Mouse (Mus musculus) embryo, embryonic 11 days (tissue): ENCODE measurements around the gene Uqcrq.
A peak's percentile ranks its signal among the peaks of the same experiment; 100 is the strongest.

Experiments
- DNase-seq: peaks from one replicate; pipeline ENCODE4 v3.0.0-alpha.2; 2015

Gene Uqcrq

GRCm38 (mm10) chr11:53430670-53431346 lies at the start of gene Uqcrq, which contains the start of gene Gdf9:
Uqcrq (minus strand) TSS chr11:53430831.
Gdf9 (plus strand) TSS chr11:53431023.
- DNase-seq = peak; percentile 100

DNA sequence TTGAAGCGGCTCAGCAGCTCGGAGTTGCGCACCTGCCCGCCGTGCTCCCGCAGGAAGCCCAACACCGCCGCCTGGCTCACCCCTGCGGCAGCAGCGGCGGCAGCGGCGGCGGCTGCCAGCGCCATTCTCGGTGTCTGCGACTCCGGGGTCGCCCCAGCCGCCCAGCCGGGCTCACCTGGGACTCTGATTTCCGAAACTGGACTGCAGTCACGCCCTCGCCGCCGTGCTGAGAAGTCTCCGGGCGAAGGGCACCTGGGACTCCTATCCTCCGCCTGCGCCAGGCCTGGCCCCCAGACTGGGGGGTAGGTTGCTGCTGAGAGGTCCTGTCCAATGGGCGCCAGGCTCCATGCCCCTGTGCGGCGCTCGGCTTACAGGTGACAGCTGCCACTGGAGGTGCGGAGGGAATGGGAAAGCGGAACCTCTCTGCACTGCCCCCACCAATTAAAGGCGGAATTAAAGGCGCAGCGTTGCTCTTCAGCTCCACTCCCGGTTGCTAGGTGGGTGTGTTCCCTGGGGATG lies 49.2 kb upstream of the Uqcrq start, which contains the start of the genes Gm9945 and Sowaha:
Gene Gm9945 (plus strand): TSS at position 384 of the 519 bp plus-strand sequence.
Gene Sowaha (minus strand): TSS at position 492 of the 519 bp plus-strand sequence.
- DNase-seq = peak; percentile 50

DNA sequence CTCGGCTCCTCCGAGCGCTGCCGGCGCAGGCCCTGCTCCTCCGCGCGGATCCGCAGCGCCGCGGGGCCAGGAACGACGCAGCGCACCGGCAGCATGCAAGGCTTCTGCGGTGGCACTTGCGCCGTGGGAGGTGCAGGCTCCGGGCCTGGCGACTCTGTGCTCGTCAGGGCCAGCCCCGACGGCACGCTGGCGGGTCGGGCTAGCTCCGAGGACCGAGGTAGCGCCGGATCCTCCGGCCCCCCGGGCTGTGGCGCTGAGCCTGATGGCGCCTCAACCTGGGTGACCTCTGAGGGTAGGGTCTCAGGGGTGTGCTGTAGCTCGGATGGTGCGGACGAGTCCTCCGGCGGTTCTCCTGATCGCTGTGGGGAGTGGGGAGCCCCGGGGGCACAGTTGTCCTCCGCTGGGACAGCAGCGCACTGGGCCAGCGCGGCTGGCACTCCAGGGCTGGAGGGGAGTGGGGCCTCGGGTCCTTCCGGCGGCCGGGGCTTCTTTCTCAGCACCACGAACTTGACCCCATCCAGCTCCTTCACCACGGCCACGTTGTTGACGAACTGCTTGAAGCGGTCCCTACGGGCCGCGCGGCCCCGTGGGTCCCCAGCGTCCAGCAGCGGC lies 48.6 kb upstream of the Uqcrq start:
- no peak for DNase-seq

DNA sequence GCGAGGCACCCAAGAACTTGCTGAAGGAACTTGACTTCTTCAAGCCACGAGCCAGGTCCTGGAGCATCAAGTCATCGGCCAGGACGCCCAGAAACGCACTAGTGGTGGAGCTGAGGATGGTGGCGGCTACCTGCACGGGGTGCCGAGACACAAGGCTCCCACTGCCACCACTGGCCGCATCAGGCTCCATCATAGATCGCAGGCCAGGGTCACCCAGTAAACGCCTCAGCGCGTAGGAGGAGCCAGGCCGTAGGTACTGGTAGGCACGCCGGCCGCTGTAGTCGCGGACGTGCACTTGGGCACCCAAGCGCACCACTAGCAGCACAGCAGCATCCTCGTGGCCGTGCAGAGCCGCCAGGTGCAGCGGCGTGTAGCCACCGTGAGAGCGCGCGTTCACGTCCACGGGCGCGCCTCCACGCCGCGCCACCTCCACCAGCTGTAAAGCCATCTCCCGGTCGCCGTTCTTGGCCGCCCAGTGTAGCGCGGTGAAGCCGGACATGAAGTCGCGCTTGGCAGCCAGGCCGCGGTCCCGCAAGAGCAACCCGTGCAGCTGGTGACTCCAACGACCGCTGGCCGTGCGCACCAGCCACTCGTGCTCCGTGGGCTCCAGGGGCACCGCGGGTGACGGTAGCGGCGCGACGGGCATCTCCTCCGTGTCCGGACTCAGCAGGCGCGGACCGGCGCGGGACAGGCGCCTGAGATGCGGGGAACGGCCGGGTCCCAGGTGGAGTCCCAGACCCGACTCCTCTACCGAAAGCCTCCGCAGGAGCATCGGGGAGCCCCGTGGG lies 47.9 kb upstream of the Uqcrq start:
- no peak for DNase-seq

GRCm38 (mm10) chr11:53477833-53478232 lies 47.2 kb upstream of the Uqcrq start:
- no peak for DNase-seq

- DNase-seq = no peak
These were observed 45.0 kb upstream of the Uqcrq start for GRCm38 (mm10) chr11:53475620-53476019.

DNA sequence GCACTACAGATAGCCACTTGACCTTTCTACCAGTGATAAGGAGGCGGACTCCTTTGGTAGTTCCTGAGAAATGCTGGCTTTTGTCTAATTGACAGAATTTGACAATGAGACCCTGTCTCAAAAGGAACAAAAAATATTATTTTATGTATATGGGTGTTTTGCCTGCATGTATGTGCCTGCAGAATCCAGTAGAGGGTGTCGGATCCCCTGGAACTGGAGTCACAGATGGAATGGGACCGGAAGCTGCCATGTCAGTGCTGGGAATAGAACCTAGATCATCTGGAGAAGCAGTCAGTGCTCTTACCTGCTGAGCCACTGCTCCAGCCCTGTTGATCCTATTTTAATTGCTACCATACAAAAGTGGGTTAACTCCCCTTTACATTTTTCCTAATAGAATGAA lies 42.1 kb upstream of the Uqcrq start:
- DNase-seq = no peak

DNA sequence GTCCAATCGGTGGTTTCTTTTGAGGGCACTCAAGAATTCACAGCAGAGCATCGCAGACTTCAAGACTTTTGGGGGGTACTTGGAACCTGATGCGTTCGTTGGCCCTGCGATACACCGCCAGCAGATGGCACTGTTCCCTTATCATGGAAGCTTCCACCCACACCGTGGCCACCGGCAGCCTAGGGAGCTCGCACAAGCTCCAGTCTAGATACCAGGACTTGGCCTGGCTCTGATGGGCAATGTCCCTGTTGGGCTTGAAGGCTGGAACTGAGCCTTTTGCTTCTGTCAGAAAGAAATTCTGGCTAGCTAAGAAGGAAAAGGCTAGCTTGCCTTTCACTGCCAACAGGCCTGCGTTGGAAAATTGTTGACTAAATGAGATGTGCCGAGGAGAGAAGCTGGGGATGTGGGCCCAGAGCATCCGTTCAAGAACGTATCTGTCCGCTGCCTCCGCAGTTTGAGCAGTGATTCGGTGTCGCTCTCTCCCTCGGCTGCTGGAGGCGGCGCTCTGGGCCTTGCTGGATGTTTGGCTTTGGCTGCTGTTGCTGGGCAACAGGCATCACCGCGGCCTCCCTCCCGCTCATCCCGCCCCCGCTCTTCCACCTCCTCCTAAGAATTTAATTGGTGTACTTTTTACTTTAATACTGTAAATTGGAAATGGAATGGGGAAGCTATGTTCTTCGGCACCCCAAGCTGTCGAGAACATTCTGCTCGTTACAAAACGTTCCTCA lies 39.5 kb upstream of the Uqcrq start, which contains the start of gene Gm9837:
Gene Gm9837 (minus strand): TSS at position 512 of the 728 bp plus-strand sequence.
- peak; percentile 95 for DNase-seq

DNA sequence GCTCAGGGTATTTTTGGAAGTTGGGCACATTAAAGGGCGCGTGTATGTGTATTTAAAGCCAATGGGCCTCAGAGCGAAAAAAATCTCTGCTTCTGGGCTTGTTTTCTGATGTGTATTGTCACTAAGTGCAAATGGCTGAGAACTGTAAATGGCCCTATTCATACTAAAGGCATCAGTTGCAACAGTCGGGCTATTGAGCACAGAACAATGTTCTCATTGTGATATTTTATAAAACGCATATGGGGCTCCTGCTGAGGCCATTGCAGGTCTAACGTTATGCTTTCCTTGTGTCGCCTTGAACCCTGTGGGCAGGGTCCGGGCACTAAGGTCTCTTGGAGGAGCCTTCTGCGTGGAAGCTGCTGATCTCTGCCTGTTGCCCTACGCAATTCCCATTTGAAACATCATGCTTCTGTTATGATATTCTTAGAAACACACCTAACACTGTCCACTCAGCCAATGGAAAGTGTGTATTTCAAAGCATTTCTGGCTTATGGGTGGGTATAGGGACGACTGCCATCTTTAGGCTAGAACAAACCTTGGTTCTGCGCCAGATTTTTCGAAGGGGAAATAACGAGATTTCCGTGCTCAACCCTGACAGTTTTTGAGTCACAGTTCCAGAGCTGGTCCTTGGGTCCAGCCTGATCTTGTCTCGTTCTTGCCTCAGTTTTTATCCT lies 38.8 kb upstream of the Uqcrq start:
- DNase-seq = no peak

DNA sequence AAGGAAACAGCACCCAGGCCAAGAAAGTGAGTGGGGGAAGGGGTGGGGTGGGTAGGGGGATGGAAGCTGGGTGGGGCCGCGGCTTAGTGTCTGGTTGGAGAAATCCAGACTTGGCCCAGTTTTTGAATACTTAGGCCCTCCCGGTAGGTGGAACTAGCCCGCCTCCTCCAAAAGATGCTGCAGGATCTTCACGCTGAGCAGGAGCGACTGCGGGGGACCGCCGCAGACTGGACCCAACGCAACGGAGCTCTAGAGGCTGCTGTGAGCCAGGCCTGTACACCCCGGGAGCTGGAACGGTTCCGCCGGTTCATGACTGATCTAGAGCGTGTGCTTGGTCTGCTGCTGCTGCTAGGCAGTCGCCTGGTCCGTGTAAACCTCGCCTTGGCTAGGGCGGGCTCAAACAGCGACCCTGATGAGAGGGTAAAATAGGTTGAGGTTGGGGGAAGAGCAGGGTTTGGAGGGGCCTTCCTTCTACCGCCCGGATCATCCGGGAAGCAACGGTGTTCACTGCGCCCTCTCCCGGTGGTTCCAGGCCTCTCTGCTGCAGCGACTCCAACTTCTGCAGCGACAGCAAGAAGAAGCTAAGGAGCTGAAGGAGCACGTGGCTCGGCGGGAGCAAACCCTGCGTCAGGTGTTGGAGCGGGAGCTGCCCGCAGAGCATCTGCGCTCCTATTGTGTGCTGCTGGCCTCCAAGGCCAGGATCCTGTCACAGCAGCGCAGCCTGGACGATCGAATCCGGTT lies 35.8 kb upstream of the Uqcrq start:
- peak; percentile 90 for DNase-seq

DNA sequence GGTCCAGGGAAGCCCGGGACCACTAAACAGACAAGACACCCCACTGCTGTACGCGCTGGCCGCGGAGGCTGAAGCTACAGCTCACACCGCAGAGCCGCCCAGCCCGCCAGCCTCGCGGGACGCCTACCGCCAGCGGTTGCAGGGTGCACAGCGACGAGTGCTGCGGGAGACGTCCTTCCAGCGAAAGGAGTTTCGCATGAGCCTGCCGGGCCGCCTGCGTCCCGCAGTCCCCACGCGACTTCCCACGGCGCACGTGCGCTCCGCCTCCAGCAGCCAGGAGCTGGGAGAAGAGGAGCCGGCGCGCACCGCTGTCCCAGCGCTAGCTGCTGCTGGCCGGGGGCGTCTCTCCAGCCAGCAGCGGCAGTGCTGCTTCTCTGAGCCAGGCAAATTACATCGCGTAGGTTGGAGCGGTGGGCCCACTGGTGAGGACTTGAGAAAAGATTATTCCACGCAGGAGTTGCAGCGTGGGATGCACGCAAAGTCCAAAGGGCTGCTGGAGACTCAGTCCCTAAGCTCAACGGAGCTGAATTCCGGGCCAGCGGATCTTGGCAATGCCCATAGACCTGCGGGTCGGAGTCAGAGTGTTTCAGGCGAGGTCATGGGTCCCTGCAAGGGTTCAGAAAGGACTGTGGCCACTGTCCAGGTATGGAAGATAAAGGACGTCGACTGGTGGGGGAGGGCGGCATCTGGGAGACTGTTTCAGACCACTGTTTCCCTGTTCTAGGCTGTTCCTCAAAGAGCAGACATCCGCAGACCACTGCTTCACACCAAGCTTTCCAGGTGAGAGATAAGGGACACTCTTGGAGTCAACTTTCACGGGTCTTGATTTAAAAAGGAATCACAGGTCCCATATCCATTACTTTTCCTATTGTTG lies 33.2 kb upstream of the Uqcrq start:
- peak; percentile 71 for DNase-seq

DNA sequence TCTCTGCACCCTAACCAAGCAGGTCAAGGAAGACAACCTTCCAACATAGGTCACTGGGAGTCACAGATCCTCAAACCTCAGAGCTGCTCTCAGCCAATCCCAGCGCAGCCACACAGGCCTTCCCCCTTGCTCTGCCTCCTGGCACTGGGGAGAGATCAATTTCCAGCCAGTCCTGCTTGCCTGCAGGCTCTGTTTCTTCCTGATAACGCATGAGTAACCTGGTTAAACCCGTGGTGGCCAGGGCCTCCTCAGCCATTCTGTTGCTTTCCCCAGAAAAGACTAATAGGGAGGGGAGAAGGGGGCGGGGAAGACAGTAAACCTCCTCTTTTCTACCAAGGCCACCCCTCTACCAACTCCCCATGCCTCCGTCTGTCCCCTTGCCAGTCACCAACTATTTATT lies 31.1 kb upstream of the Uqcrq start:
- DNase-seq = no peak

DNA sequence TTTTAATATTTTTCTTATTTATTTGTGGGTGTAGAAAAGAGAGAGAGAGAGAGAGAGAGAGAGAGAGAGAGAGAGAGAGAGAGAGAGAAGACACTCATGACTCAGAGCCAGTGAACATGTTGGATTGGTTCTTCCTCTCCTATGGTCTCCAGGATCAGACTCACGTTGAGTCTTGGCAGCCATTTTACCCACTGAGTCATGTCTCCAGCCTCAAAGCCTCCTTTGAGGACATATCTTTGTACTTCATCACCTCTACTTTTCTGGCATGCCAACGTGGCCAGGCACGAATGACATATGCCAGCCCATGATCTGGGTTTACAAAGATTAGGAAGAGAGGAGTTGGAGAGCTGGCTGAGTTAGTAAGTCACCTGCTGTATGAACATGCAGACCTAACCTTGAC lies 29.6 kb upstream of the Uqcrq start:
- no peak for DNase-seq

DNA sequence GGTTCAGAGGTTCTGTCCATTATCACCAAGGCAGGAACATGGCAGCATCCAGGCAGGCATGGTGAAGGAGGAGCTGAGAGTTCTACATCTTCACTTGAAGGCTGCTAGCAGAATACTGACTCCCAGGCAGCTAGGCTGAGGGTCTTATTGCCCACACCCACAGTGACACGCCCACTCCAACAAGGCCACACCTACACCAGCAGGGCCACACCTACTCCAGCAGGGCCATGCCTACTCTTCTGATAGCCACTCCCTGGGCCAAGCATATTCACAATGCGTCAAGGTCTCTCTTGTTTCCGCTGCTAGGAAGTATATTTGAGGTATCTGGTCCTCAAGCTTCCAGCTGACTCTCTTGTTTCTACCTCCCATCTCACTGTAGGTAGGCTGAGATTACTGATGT lies 28.4 kb upstream of the Uqcrq start:
- DNase-seq = no peak

- DNase-seq = peak; percentile 44
These were observed 26.8 kb upstream of the Uqcrq start for GRCm38 (mm10) chr11:53457372-53457954.

DNA sequence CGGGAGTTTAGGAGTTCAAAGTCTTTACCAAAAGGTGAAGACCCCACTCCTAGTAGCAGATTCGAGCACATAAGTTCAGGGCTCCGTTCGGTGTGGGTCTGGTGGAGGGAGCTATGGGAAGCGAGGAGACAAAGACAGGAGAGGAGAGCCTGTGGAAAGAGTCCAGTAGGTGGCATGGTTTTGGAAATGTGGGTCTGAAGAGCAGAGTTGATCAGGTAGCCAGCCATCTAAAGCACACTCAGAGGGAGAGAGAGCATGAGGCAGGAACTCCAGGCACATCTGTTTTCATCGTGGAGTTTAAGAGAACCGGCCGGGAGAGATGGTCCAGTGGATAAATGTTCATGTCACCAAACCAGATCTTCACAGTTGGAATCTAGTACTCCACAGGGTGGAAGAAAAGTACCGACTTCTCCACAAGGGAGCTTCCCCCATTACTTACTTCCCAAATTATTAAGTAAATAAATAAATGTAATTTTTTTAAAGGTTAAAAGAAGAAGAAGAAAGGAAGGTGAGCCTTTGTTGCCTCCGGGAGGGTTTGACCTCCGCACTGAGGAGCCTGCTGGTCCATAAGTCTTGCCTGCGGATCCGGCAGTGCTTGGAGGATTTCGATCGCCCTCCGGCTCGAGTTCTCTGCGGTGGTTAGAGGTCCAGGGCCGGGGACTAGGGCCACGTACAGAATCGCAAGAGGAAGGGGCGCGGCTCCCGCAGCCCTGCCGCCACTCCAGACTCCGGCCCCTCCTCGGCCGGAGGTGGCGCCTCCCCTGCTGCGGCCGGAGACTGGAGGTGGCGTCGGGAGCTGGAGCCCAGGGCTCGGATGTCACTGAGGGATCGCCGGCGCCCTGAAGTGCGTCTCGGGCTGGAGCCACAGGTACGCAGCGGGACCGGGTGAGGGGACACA lies 26.1 kb upstream of the Uqcrq start, which contains the start of the genes Gm10447 and Shroom1:
Gene Gm10447 (minus strand): TSS at position 637 of the 898 bp plus-strand sequence.
Gene Shroom1 (plus strand): TSS at position 732 of the 898 bp plus-strand sequence.
- DNase-seq = peak; percentile 82

GRCm38 (mm10) chr11:53453031-53453430 lies 22.4 kb upstream of the Uqcrq start:
- DNase-seq = no peak

- DNase-seq = no peak
These were observed 21.8 kb upstream of the Uqcrq start for GRCm38 (mm10) chr11:53452396-53452795.

- DNase-seq = no peak
These were observed 20.7 kb upstream of the Uqcrq start for GRCm38 (mm10) chr11:53451361-53451760.
